Mouse (Mus musculus) retina, embryonic 14.5 days (tissue): Measurements from ENCODE around the gene Wdr27.
"Not testable (repeated sequence)": the region's sequence is repeated elsewhere in the genome, so short reads cannot be mapped to it uniquely, and the experiment has no call there.

Experiments used
- DNase-seq: peaks from one replicate; pipeline ENCODE4 v3.0.0-alpha.2; 2015; ENCODE audit warnings: low spot score

Gene Wdr27

GRCm38 (mm10) chr17:14943009-14943728, at the start of gene Wdr27, which contains the start of gene 1600012H06Rik:
Gene Wdr27 (minus strand): TSS chr17:14943158.
Gene 1600012H06Rik (plus strand): TSS chr17:14943184.
- peak; percentile 99 for DNase-seq

- not testable (repeated sequence) for DNase-seq
Observed at GRCm38 (mm10) chr17:14992522-14993138, 49.7 kb upstream of the Wdr27 start.

GRCm38 (mm10) chr17:14990116-14990702, 47.3 kb upstream of the Wdr27 start:
- not testable (repeated sequence) for DNase-seq

GRCm38 (mm10) chr17:14978362-14979038, 35.5 kb upstream of the Wdr27 start, which contains the start of the genes 9030025P20Rik and Gm3417:
Gene 9030025P20Rik (plus strand): TSS chr17:14978468.
Gene Gm3417 (minus strand): TSS chr17:14978790.
- DNase-seq = not testable (repeated sequence)

- DNase-seq = not testable (repeated sequence)
Observed at GRCm38 (mm10) chr17:14977718-14978361, 34.9 kb upstream of the Wdr27 start.

GRCm38 (mm10) chr17:14968373-14968913, 25.5 kb upstream of the Wdr27 start:
- DNase-seq = not testable (repeated sequence)

GRCm38 (mm10) chr17:14961557-14962154, 18.7 kb upstream of the Wdr27 start:
- not testable (repeated sequence) for DNase-seq

GRCm38 (mm10) chr17:14960951-14961556, 18.1 kb upstream of the Wdr27 start, which contains the start of gene Phf10:
Gene Phf10 (minus strand): TSS chr17:14961273.
- DNase-seq = peak; percentile 52

- peak; percentile 5 for DNase-seq
Observed at GRCm38 (mm10) chr17:14960520-14960919, 17.6 kb upstream of the Wdr27 start.

GRCm38 (mm10) chr17:14959979-14960378, 17.0 kb upstream of the Wdr27 start:
- DNase-seq = peak; percentile 13

GRCm38 (mm10) chr17:14958686-14959327, 15.8 kb upstream of the Wdr27 start:
- DNase-seq = no peak

- no peak for DNase-seq
Observed at GRCm38 (mm10) chr17:14953452-14953851, 10.5 kb upstream of the Wdr27 start.

GRCm38 (mm10) chr17:14949161-14949827, 6.3 kb upstream of the Wdr27 start:
- no peak for DNase-seq

- DNase-seq = no peak
Observed at GRCm38 (mm10) chr17:14944551-14944950, 1.6 kb upstream of the Wdr27 start.

GRCm38 (mm10) chr17:14943729-14944059, 736 bp upstream of the Wdr27 start:
- no peak for DNase-seq

- DNase-seq = not testable (repeated sequence)
Observed at GRCm38 (mm10) chr17:14942181-14942580, 777 bp downstream of the Wdr27 start.

GRCm38 (mm10) chr17:14935841-14936605, 6.9 kb downstream of the Wdr27 start:
- DNase-seq = no peak

GRCm38 (mm10) chr17:14935280-14935679, 7.7 kb downstream of the Wdr27 start:
- not testable (repeated sequence) for DNase-seq

GRCm38 (mm10) chr17:14931469-14931868, 11.5 kb downstream of the Wdr27 start:
- DNase-seq = no peak
